In genomic region chr17:5061593-5061992, GRCm38 (mm10) we compare ENCODE assay signal across 20 mouse cellular contexts.
"Had no signal": no experiment of that assay in that cellular context is flagged by ENCODE, and none has a peak within 500 bp of the region (broad histone marks: within the 10 kb centered on the region; RNA-seq: fewer than 3 reads in every experiment).

No protein-coding gene starts in this region.

- H3K36me3 ChIP-seq: lung, embryonic 15.5 days; midbrain, embryonic 13.5 days; midbrain, embryonic 15.5 days; neural tube, embryonic 13.5 days; neural tube, embryonic 15.5 days had no signal

- H3K9me3 ChIP-seq: lung, embryonic 15.5 days; megakaryocyte, embryonic 14.5 days; midbrain, embryonic 13.5 days; midbrain, embryonic 15.5 days; neural tube, embryonic 13.5 days; neural tube, embryonic 15.5 days had no signal

- H3K27me3 ChIP-seq: lung, embryonic 15.5 days; megakaryocyte, embryonic 14.5 days; midbrain, embryonic 13.5 days; midbrain, embryonic 15.5 days; neural tube, embryonic 13.5 days; neural tube, embryonic 15.5 days had no signal

- DNase-seq: lung, adult 2 months; lung, postnatal 14 days; lung, postnatal 36 days; retina, postnatal 1 day; right cerebral cortex, adult 18-20 months; right cerebral cortex, postnatal 25 days; right cerebral cortex, postnatal 4 days; spleen, adult 18-20 months; thymus, adult 18-20 months; thymus, postnatal 14 days; thymus, postnatal 36 days had no signal

- H3K4me3 ChIP-seq: lung, embryonic 15.5 days; megakaryocyte, embryonic 14.5 days; midbrain, embryonic 13.5 days; midbrain, embryonic 15.5 days; neural tube, embryonic 13.5 days; neural tube, embryonic 15.5 days had no signal

- H3K4me2 ChIP-seq: lung, embryonic 15.5 days; midbrain, embryonic 11.5 days; midbrain, embryonic 13.5 days; midbrain, embryonic 15.5 days; neural tube, embryonic 13.5 days; neural tube, embryonic 15.5 days had no signal

- H3K27ac ChIP-seq: lung, embryonic 15.5 days; macrophage; midbrain, embryonic 13.5 days; midbrain, embryonic 15.5 days; neural tube, embryonic 13.5 days; neural tube, embryonic 15.5 days had no signal

- H3K9ac ChIP-seq: lung, embryonic 15.5 days; midbrain, embryonic 13.5 days; midbrain, embryonic 15.5 days; neural tube, embryonic 13.5 days; neural tube, embryonic 15.5 days had no signal

- ATAC-seq: lung, postnatal 0 days; midbrain, embryonic 13.5 days; midbrain, embryonic 15.5 days had no signal
